Mouse (Mus musculus) bone marrow, adult 2 months (tissue): ENCODE measurements at regions not wholly inside any gene's neighbourhood (a gene's known extent, or its start where the extent isn't known, plus 50 kb on each side); places are given as distances from the start of the nearest gene placed in this dataset.

Source experiments
- H3K27ac ChIP-seq: fragments of 200-500 bp; 2 replicates; pipeline ENCODE4 v1.5.1; 2012; ENCODE audit warnings: low read depth, mild to moderate bottlenecking, control low read depth, inconsistent platforms, low read length; ENCODE audit not compliant: control insufficient read depth, poor library complexity, insufficient read depth
- H3K4me1 ChIP-seq: fragments of 200-500 bp; 2 replicates; pipeline ENCODE4 v1.6.1; 2011; ENCODE audit warnings: low read length; ENCODE audit not compliant: control insufficient read depth, insufficient read depth
- H3K4me3 ChIP-seq: fragments of 200-500 bp; replicated peaks from 2 replicates; pipeline ENCODE3; 2011; ENCODE audit warnings: mild to moderate bottlenecking, low read depth, low read length, control low read depth; ENCODE audit not compliant: control insufficient read depth
- CTCF ChIP-seq: fragments of 200-500 bp; IDR thresholded peaks from 2 replicates; pipeline ENCODE4 v1.5.1; 2011; ENCODE audit warnings: low read length, control low read depth; ENCODE audit not compliant: control insufficient read depth, insufficient read depth
- POLR2A ChIP-seq: fragments of 200-500 bp; IDR thresholded peaks from 2 replicates; pipeline ENCODE4 v1.6.1; 2011; ENCODE audit warnings: low read depth, mild to moderate bottlenecking, control low read depth, low read length, borderline replicate concordance; ENCODE audit not compliant: control insufficient read depth
- WGBS: fragments of 180-500 bp; shearing (Covaris S2); methylation state at CpG from one replicate; pipeline ENCODE4 v1.1.7; 2018; 5-methylcytosine and 5-hydroxymethylcytosine counted together

DNA sequence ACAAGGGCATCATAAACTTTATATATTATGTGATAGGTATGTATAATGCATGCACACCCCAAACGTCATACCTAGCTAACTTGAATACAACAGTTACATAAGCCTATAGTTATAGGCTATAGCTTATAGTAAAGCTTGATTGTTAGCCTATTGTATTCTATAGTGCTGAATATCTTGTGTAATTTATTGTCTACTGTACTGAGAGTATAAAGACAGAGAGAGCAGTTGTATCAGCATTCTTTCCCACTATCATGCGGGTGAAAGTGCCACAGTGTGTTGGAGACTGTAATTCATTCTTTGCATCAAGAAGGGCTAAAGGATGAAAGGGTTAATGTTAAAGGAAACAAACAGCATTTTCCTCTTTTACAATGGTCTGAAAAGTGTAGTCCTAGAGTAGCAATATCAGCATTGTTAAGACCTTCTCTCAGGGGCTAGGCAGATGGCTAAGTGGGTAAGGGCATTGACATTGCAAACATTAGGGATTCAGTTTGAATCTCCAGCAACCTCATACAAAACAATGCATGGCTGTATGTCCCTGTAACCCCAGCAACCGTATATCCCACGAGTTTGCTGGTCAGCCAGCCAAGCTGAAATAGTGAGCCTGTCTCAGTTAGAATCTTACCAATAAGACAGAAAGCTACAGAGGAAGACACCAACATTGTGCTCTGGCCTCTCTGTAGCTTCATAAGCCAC lies 340.8 kb upstream of the Jag1 start:
- no peak overlapping the region for H3K27ac ChIP-seq
- TF ChIP-seq CTCF (no peak), POLR2A (no peak)
- 67% methylated on average over 4 of the region's 4 CpGs for WGBS
- H3K4me3 ChIP-seq, result no peak overlapping the region
- no peaks in the 10 kb centered on the region for H3K4me1 ChIP-seq

DNA sequence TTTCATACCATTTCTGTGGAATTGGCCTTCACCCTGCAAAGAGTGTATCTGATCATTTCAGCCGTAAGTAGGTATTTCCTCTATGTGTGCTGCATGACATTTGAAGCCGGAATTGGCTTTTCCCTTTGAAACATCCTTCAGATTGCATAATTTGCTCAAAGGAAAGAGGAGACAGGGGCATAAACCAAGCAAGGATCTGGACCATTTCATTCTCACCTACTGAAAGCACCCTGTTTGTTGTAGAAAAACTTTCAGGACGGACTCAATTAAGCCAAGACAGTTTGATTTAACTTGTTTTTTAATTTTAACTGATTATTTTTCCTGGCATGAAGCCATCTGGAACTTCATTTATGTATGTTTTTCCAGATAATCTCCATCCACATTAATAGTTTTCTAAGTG lies 340.0 kb upstream of the Jag1 start:
- TF ChIP-seq CTCF, result no peak
- Histone ChIP-seq H3K4me3 (no peak overlapping the region), H3K27ac (no peak overlapping the region), H3K4me1 (no peaks in the 10 kb centered on the region)
- 59% methylated on average over 3 of the region's 3 CpGs for WGBS

DNA sequence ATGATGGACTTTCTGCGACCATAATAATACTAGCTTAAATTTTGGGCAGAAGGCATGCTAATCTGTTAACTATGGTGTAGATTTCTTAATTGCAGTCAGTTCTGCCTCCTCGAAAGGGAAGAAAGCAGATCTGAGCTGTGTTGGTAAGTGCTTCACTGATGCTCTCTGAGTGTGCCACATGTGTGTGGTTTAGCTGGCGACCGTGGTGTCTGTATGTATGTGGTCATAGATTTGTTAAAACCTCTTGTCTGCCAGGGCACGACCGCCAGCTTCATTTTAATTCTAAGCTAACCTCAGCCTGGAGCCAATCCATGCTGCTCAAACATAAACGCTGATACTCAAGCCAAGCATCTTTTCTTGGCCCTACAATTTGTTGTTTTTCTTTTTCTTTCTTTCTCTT lies 330.5 kb upstream of the Jag1 start:
- H3K4me1 ChIP-seq, result no peaks in the 10 kb centered on the region
- H3K4me3 ChIP-seq, result no peak overlapping the region
- 75% methylated on average over 7 of the region's 7 CpGs for WGBS
- TF ChIP-seq CTCF (no peak), POLR2A (no peak)
- no peak overlapping the region for H3K27ac ChIP-seq

DNA sequence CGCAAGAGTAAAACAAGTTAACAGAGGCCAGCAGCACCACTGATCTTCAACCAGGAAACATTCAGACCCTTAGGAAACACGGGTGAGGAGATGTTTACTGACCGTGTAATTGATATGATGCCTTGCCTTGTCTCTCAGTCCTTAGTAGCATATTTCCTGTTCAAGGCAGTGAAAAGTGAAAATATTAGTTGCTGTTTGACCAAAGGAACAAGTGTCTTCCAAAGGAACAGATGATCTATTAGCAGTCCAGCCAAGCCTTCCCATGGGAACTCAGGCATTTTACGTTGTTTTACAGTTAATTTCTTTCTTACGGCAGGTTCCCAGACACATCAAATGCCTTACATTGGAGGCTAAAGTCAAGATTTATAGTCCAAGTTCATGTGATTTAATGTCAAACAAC lies 321.3 kb upstream of the Jag1 start:
- H3K4me1 ChIP-seq, result no peaks in the 10 kb centered on the region
- TF ChIP-seq CTCF (no peak), POLR2A (no peak)
- no peak overlapping the region for H3K4me3 ChIP-seq
- 72% methylated on average over 5 of the region's 5 CpGs for WGBS
- no peak overlapping the region for H3K27ac ChIP-seq

DNA sequence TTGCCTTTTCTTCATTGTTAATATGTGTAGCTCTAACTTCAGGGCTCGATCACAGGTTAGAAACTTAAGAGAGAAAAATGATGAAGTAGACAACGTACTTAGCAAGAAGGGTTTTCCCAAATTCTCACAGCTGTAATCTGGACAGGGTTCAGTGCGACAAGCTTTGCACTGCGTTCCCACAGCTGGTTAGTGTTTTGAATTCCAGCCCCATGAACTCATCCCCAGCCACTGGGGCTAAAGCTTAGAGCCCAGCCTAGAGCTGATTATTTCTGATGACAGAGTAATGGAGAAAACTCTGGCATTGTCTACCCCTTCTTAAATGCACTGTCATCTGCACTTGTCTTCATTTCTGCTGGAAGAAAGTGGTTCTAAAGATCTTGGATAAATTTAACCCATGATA lies 319.7 kb upstream of the Jag1 start:
- WGBS, result 66% methylated on average over 4 of the region's 4 CpGs
- Histone ChIP-seq H3K4me1 (no peaks in the 10 kb centered on the region), H3K4me3 (no peak overlapping the region), H3K27ac (no peak overlapping the region)
- no peak for TF ChIP-seq CTCF
- no peak for TF ChIP-seq POLR2A

DNA sequence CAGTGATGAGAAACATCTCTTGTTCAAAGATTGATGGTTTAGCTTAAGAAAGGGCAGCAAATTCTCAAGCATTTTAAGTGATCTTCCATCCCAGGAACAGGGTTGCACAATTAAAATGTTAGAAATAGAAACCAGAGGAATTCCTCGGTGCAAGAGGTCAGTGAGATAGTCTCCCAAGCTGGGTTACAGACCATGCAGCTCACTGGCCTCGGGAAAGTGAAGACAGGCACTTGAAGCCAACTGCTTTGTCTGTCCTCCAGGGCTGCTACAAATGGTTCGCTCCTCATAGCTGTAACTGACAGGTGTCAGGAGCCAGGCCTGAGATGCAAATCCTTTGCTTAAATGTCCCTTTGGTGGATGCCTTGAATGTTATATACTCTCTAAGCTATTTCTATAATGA lies 306.2 kb upstream of the Jag1 start:
- 57% methylated on average over 3 of the region's 3 CpGs for WGBS
- no peak overlapping the region for H3K4me3 ChIP-seq
- H3K27ac ChIP-seq, result no peak overlapping the region
- no peaks in the 10 kb centered on the region for H3K4me1 ChIP-seq
- TF ChIP-seq CTCF (no peak), POLR2A (no peak)

DNA sequence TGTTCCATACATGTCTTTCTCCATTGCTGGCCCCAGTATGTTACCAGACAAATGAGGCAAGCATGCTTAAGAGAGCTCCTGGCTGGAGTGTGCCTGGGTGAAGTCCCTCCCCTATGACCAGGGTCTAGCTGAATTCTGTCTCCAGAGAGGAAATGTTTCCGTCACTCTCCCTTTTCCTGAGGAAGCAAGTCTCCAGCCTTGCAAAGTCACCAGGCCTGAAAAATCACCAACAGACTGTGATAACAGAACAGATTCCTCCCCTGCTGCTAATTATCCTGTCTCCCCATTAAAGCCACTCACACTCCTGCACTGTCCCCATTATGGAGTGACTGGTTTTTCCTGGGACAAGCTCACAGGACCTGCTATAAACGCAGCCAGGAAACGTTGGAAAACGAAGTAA lies 303.2 kb upstream of the Jag1 start:
- Histone ChIP-seq H3K4me1 (no peaks in the 10 kb centered on the region), H3K27ac (no peak overlapping the region), H3K4me3 (no peak overlapping the region)
- WGBS, result 37% methylated on average over 4 of the region's 4 CpGs
- TF ChIP-seq POLR2A (no peak), CTCF (no peak)

DNA sequence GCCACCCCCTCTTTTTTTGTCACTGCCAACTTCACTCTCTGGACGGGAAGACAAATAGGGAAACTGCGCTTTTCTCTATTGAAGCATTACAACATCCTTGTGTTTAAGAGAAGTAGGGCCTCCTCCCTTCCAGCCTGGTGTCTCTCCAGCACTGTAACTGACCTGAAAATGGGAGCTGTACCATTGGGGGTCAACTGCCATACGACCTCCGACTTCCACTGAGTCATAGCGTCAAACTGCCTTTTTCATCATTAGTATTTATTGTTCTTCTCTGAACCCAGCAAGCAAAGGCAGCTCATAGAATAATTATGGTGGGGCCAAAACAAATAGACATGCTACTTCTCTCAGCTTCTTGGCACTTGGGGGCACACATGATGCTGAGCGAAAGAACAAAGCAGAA lies 301.2 kb upstream of the Jag1 start:
- 73% methylated on average over 6 of the region's 6 CpGs for WGBS
- Histone ChIP-seq H3K4me3 (no peak overlapping the region), H3K27ac (no peak overlapping the region), H3K4me1 (no peaks in the 10 kb centered on the region)
- TF ChIP-seq POLR2A (no peak), CTCF (no peak)

DNA sequence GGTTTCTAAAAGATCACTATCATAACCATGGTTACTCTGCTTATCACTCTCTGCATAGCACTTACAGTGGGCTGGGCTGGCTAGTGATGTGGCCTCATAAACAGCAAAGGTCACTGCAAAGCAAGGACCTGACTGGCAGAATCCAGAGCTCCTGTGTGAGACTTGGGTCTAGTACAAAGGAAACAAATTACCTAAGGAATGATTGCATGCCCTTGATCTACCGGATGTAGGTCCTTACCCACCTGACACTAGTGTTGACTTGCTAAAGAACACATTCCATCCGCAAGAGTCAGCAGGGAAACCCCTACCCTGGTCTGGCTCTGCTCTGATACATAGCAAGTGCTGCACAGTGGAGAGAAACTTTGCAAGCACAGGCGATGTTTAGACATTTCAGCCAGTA lies 297.0 kb upstream of the Jag1 start:
- H3K4me3 ChIP-seq, result no peak overlapping the region
- WGBS, result 74% methylated on average over 3 of the region's 3 CpGs
- no peak for TF ChIP-seq CTCF
- no peak for TF ChIP-seq POLR2A
- H3K4me1 ChIP-seq, result no peaks in the 10 kb centered on the region
- no peak overlapping the region for H3K27ac ChIP-seq
